Mouse (Mus musculus) midbrain, postnatal 0 days (tissue): ENCODE results near the gene Irak2. TPM values are rescaled to one million over a fixed set of nuclear protein-coding genes. Genes with fewer than 3 reads are reported as not detected.
A peak's percentile ranks its signal among the peaks of the same experiment; 100 is the strongest.

ENCODE experiments used
- ATAC-seq: fragments of 200-750 bp; cut with Nextera tagmentation; 2 replicates; pipeline ENCODE4 v1.8.0; 2017; ENCODE audit warnings: moderate number of reproducible peaks, mild to moderate bottlenecking, moderate TSS enrichment, moderate library complexity; ENCODE audit not compliant: low FRiP score
- DNase-seq: peaks from one replicate; pipeline ENCODE4 v3.0.0-alpha.2; 2015; ENCODE audit warnings: low spot score
- H3K27ac ChIP-seq: fragments of 300-500 bp; sonication (generic); 2 replicates; pipeline ENCODE4 v1.5.1; 2014; ENCODE audit warnings: low read depth, mild to moderate bottlenecking, low read length, mixed read lengths
- H3K27me3 ChIP-seq: fragments of 300-500 bp; sonication (generic); 2 replicates; pipeline ENCODE4 v1.6.1; 2014; ENCODE audit warnings: low read length, control low read depth, mixed read lengths; ENCODE audit not compliant: insufficient read depth
- H3K36me3 ChIP-seq: fragments of 300-500 bp; sonication (generic); 2 replicates; pipeline ENCODE4 v1.6.1; 2014; ENCODE audit warnings: low read length, control low read depth, mixed read lengths; ENCODE audit not compliant: insufficient read depth
- H3K4me1 ChIP-seq: fragments of 300-500 bp; sonication (generic); 2 replicates; pipeline ENCODE4 v1.6.1; 2014; ENCODE audit warnings: mild to moderate bottlenecking, control low read depth, antibody characterized with exemption, low read length, mixed read lengths; ENCODE audit not compliant: insufficient read depth
- H3K4me2 ChIP-seq: fragments of 300-500 bp; sonication (generic); 2 replicates; pipeline ENCODE4 v1.6.1; 2014; ENCODE audit warnings: low read depth, mild to moderate bottlenecking, low read length, mixed read lengths; ENCODE audit not compliant: poor library complexity, severe bottlenecking
- H3K4me3 ChIP-seq: fragments of 300-500 bp; sonication (generic); 2 replicates; pipeline ENCODE4 v1.5.1; 2014; ENCODE audit warnings: low read depth, mild to moderate bottlenecking, low read length, moderate library complexity
- H3K9ac ChIP-seq: fragments of 300-500 bp; sonication (generic); replicated peaks from 2 replicates; pipeline ENCODE4 v1.6.1; 2014; ENCODE audit warnings: mild to moderate bottlenecking, low read length, moderate library complexity, mixed read lengths; ENCODE audit not compliant: poor library complexity, severe bottlenecking
- H3K9me3 ChIP-seq: fragments of 300-500 bp; sonication (generic); 2 replicates; pipeline ENCODE4 v1.6.1; 2016; ENCODE audit warnings: low read length, control low read depth
- CTCF ChIP-seq: IDR thresholded peaks from 2 replicates; pipeline ENCODE4 v1.5.1; 2016; ENCODE audit warnings: antibody characterized with exemption, mild to moderate bottlenecking
- WGBS: fragments of 180-500 bp; shearing (Covaris S2); extraction: QIAGEN DNeasy Blood & Tissue Kit; methylation state at CpG from one replicate; pipeline ENCODE4 v1.1.7; 2014; 5-methylcytosine and 5-hydroxymethylcytosine counted together
- polyA plus RNA-seq: library from polyadenylated mRNA; unstranded; fragments of >200 nt; fragmentation: Nextera tagmentation; extraction: Ambion mirVana; gene quantifications from 2 replicates; pipeline ENCODE4 v1.2.1, GENCODE M21; 2015
- total RNA-seq: library from RNA; depleted of rRNA; stranded (reverse); fragments of >200 nt; gene quantifications from 2 replicates; pipeline ENCODE4 v1.2.3, GENCODE M21; 2014

The Irak2 gene
- total and polyA plus RNA-seq, 2 experiments from 2014 or later, result 2.7 to 7.6 TPM

- Histone ChIP-seq H3K4me2 (no peak overlapping the region), H3K4me1 (no peaks in the 10 kb centered on the region), H3K27me3 (no peaks in the 10 kb centered on the region), H3K9ac (no peak overlapping the region), H3K9me3 (no peaks in the 10 kb centered on the region), H3K36me3 (no peaks in the 10 kb centered on the region), H3K27ac (no peak overlapping the region), H3K4me3 (no peak overlapping the region)
- no peak for ATAC-seq
- DNase-seq, result no peak
- 84% methylated on average over 14 of the region's 14 CpGs for WGBS
- no peak for TF ChIP-seq CTCF
Measured at GRCm38 (mm10) chr6:113677070-113677734, 38.9 kb downstream of the Irak2 start.

- TF ChIP-seq CTCF, result no peak
- 66% methylated on average over 14 of the region's 14 CpGs for WGBS
- Histone ChIP-seq H3K27me3 (no peaks in the 10 kb centered on the region), H3K9ac (no peak overlapping the region), H3K4me1 (no peaks in the 10 kb centered on the region), H3K4me3 (no peak overlapping the region), H3K4me2 (no peak overlapping the region), H3K9me3 (no peaks in the 10 kb centered on the region), H3K27ac (no peak overlapping the region), H3K36me3 (no peaks in the 10 kb centered on the region)
- no peak for ATAC-seq
- DNase-seq, result peak; percentile 24
Measured at GRCm38 (mm10) chr6:113678246-113679012, 40.2 kb downstream of the Irak2 start.

- no peaks in the 10 kb centered on the region for H3K36me3 ChIP-seq
- no peak overlapping the region for H3K4me2 ChIP-seq
- DNase-seq, result no peak
- H3K4me3 ChIP-seq, result no peak overlapping the region
- no peak overlapping the region for H3K9ac ChIP-seq
- H3K27ac ChIP-seq, result no peak overlapping the region
- TF ChIP-seq CTCF, result no peak
- WGBS, result 85% methylated on average over 9 of the region's 9 CpGs
- no peaks in the 10 kb centered on the region for H3K27me3 ChIP-seq
- H3K4me1 ChIP-seq, result no peaks in the 10 kb centered on the region
- ATAC-seq, result no peak
- no peaks in the 10 kb centered on the region for H3K9me3 ChIP-seq
Measured at GRCm38 (mm10) chr6:113679993-113680566, 41.8 kb downstream of the Irak2 start.

GRCm38 (mm10) chr6:113681271-113681670, 43.0 kb downstream of the Irak2 start:
- H3K4me1 ChIP-seq, result no peaks in the 10 kb centered on the region
- no peak overlapping the region for H3K9ac ChIP-seq
- no peaks in the 10 kb centered on the region for H3K27me3 ChIP-seq
- peak; percentile 46 for DNase-seq
- H3K27ac ChIP-seq, result no peak overlapping the region
- H3K4me3 ChIP-seq, result no peak overlapping the region
- no peaks in the 10 kb centered on the region for H3K9me3 ChIP-seq
- no peak for ATAC-seq
- H3K4me2 ChIP-seq, result no peak overlapping the region
- TF ChIP-seq CTCF, result peak; percentile 80
- WGBS, result 19% methylated on average over 4 of the region's 4 CpGs
- H3K36me3 ChIP-seq, result no peaks in the 10 kb centered on the region

GRCm38 (mm10) chr6:113683081-113683825, 45.0 kb downstream of the Irak2 start:
- no peak for DNase-seq
- H3K4me1 ChIP-seq, result no peaks in the 10 kb centered on the region
- no peak overlapping the region for H3K9ac ChIP-seq
- no peaks in the 10 kb centered on the region for H3K9me3 ChIP-seq
- no peaks in the 10 kb centered on the region for H3K36me3 ChIP-seq
- TF ChIP-seq CTCF, result no peak
- no peak for ATAC-seq
- H3K27me3 ChIP-seq, result no peaks in the 10 kb centered on the region
- H3K27ac ChIP-seq, result no peak overlapping the region
- WGBS, result 88% methylated on average over 10 of the region's 10 CpGs
- H3K4me3 ChIP-seq, result no peak overlapping the region
- no peak overlapping the region for H3K4me2 ChIP-seq
